Mouse (Mus musculus): Measurements from ENCODE around the gene Caln1.

Caln1 gene

DNA sequence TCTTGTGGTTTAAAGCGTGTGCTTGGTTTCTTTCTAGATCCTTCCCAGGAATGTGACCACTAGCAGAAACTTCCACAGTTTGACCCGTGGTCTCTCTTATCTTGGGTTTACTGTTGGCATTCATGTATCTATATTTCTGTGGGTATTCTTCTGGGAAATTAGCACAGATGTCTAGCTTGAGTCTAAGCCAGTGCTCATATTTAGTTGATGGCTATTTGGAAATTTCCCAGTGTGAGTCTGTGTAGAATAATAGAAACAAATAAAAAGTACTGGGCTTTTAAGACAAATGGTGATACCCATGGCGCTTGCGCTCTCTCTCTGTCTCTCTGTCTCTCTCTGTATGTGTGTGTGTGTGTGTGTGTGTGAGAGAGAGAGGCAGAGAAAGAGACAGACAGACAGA, 330.2 kb downstream of the Caln1 start:
- no peak for DNase-seq (ENCODE audit: low spot score)

DNA sequence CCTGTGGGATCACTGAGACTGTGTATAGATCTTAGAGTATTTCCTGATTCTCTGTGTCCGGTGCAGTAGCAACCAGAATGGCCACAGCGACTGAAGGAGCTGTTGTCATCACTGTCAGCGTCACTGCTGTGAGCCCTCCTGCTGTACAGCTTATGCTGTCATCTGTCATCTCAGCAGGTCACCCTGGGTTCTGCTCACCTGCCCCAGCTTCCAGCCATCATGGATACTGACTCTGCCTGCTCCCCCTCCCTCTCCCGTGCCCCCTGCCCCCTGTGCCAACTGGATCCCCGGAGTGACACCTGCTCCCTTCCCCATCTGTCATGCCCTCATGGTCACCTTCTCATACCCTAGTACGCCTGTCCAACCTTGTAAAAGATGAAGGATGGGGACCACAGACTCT, 332.5 kb downstream of the Caln1 start:
- DNase-seq (ENCODE audit: low spot score) = no peak

DNA sequence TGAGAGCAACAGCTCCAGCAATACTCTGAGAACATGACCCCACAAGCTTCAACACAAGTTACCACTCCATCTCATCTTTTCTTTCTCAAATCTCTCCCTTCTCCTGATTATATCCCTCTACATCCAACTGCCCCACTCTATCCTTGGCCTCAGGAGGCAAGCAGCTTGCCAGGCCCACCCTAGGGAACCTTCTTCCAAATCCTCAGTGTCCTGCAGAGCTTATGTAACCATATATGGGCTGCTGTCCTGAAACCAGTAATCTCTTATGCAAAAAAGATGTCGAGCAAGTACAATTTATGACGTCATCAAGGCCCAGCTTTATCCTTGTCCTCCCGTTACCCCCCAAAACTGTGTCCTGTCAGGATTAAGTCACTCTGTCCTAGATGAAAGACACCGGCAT, 333.1 kb downstream of the Caln1 start:
- DNase-seq (ENCODE audit: low spot score) = no peak

DNA sequence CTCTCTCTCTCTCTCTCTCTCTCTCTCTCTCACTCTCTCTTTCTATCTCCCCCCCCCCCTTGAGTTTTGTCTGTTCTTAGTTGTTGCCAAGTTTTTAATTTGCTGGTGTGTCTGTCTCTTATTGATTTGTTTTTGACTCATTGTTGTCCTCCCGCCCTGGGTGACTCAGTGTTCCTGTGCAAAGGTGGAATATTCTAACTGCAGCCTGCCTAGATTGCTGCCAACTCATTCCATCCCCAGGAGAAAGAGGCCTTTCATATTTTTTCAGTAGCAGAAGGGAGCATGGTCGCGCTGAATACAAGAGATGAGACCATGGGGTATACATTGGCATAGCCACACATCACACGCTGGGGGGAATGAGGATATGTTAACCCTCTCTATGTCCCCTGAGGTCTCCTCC, 335.6 kb downstream of the Caln1 start:
- no peak for DNase-seq (ENCODE audit: low spot score)

DNA sequence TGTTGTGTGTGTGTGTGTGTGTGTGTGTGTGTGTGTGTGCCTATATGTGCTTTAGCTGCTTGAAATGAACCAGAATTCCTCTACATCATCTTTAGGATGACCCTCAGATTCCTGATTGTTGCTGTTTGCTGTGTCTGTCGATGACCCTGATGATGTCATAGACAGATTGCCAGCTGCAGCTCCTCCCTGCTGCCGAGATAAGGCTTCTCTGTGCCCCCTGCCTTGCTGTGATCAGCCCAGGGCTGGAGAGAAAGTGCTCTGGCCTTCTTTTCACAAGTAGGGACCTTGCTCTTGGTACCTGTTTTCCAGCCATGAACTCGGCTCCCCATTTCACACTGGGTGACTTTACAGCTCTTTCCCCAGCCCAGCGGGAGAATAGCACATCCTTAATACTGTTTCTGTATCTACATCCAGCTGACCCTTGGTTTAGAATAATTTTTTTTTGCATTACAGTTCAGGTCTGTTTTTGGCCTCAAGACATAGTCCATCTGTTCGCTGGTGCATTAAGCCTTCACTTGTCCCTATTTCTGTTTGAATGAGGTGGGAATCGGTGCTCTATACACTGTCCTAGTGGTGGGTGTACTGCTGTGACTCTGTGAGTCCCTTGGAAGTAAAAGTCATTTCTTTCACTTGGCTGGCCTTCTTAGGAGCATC, 337.1 kb downstream of the Caln1 start:
- DNase-seq (ENCODE audit: low spot score) = no peak

DNA sequence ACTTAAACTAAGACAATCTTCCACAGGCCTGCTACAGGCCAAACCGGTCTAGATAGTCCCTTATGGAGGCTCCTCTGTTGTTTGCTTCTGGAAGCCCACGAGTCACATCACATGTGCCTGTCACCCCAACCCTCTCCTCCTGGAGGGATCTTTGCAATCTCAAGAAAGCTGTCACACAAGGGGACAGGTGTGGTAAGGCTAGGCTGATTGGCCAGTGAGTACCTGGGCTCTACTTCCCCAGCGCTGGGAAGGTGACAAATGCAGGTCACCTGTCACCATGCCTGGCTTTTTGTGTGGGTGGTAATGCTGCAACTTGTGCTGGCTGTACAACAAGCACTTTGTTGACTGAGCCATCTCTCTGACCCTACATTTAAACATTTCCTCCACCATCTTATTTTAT, 338.5 kb downstream of the Caln1 start:
- DNase-seq (ENCODE audit: low spot score) = no peak

DNA sequence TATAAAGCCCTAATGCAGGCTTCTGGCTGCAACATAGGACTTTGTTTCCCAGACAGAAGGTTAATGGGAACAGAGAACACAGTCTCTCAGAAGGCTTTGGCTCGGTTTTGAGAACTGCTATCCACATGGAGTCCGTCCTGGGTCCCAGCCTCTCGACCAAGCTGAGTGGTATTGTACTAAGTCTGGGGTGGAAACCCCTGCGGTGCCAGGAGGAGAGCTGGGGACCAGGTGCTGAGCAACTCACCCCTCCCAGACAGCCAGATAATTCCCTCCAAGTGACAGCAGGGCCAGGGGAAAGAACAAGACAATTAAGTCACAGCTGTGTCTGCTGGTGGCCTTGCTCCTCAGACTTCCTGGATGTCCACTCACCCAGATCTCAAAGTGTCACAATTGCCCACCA, 339.4 kb downstream of the Caln1 start:
- DNase-seq (ENCODE audit: low spot score) = no peak

DNA sequence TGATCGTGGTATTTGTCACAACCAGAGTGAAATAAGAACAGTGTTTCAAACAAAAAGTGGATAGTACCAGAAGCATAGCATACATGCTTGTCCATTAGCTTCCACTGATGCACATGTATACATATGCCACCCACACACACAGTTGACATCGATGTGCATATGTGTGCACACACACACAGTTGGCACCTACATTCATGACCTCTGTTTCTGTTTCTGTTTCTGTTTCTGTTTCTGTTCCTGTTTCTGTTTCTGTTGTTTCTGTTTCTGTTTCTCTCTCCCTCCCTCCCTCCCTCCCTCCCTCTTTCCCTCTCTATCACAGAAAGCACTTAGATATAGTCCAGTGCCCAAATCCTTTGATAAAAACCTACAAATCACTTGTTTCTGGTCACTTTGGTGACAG, 342.4 kb downstream of the Caln1 start:
- no peak for DNase-seq (ENCODE audit: low spot score)

DNA sequence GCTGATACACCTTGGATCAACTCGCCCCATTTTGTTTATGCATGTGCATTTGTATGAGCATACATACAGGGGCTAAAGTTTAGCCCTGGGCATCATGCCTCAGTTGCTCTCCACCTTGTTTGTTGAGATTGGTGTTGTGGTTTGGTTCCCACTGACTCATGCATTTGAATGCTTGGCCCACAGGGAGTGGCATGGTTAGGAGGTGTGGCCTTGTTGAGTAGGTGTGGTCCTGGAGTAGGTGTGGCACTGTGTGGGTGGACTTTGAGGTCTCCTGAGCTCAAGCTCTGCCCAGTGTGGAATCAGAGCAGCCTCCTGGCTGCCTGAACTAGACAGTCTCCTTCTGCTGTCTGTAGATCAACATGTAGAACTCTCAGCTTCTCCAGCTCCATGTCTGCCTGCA, 343.0 kb downstream of the Caln1 start:
- DNase-seq (ENCODE audit: low spot score) = no peak

DNA sequence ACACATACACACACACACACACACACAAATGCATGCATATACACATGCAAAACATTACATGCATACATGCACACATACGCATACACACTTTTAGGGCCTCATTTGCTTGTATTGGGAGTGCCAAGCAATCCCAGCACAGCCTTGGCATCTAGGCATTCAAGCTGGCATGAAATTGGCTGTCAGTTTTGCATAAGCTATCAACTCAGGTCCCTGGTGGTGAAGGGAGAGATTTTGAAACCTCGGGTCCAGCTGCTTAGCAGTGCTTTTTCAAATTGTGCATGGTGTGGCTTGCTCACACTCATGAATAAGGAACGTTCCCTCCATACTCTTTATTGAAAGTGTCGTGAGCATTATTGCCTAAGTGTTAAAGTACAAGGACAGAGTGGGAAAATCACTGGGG, 345.9 kb downstream of the Caln1 start:
- no peak for DNase-seq (ENCODE audit: low spot score)

DNA sequence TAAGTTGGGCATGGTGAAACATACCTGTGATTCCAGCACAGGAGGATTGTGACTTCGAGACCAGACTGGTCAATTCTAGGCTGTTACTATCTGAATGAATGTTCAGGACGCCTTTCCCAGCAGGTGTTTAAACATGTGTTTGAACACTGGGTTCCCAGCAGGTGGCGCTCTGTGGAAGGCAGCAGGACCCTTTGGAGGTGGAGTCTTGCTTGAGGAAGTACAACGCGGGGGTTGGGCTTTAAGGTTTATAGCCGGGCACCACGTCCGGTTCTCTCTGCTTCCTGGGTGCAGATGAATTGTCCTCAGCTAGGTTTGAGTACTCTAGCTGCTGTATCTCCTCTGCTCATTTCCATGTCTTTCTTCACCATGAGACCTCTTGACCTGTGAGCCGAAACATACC, 349.1 kb downstream of the Caln1 start:
- peak; percentile 11 for DNase-seq (ENCODE audit: low spot score)

DNA sequence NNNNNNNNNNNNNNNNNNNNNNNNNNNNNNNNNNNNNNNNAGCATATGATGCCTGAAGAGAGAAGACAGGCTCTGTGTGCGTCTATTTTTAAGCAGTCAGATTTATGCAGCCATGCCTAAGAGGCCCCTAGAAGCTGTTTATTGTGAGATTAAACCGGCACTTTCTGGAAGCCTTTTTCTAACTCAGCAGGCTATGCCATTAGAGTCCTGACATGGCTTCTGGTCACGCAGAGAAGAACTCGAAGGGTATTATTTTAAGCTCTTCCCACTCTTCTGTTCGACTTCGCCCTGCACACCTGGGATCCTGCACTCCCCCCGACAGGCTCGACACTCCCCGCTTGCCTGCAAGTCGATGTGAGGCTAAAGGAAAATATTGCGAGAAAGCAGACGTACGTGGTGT, 372.9 kb downstream of the Caln1 start:
- DNase-seq (ENCODE audit: low spot score) = no peak

DNA sequence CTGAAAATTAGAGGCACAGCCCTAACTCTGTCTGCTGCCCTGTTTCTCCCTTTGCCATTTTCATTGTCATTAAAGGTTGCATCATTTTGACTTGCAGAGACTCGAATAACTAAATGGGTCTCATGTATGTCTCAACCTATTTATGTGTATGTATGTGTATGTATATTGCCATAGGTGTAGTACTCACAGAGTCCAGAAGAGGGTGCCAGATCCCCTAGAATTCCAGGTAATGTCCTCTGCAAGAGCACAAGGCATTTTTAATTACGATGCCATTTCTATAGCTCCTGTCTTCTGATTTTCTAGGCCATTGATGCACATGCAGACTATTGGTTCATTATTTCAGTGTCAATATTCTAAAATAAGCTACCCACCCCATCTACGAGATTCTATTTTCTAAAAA, 388.3 kb downstream of the Caln1 start:
- DNase-seq (ENCODE audit: low spot score) = no peak

DNA sequence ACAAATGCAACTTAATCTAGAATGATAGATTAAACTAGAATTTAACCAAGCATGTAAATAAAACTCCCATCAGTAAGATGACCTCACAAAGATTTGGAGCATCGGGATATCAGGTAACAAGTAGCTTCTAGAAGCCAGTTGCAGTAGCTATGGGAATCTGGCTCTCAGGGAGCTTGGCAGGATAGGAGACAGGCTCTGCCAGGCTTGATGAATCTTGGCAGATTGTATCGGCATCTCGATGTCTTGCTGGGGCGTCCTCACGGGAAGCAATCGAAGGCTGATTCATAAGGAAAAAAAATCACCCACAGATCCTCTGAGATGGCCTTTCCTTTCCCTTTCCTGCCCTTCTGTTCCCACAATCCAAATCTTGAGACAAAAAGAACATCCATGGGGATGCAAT, 396.5 kb downstream of the Caln1 start:
- DNase-seq (ENCODE audit: low spot score) = no peak

DNA sequence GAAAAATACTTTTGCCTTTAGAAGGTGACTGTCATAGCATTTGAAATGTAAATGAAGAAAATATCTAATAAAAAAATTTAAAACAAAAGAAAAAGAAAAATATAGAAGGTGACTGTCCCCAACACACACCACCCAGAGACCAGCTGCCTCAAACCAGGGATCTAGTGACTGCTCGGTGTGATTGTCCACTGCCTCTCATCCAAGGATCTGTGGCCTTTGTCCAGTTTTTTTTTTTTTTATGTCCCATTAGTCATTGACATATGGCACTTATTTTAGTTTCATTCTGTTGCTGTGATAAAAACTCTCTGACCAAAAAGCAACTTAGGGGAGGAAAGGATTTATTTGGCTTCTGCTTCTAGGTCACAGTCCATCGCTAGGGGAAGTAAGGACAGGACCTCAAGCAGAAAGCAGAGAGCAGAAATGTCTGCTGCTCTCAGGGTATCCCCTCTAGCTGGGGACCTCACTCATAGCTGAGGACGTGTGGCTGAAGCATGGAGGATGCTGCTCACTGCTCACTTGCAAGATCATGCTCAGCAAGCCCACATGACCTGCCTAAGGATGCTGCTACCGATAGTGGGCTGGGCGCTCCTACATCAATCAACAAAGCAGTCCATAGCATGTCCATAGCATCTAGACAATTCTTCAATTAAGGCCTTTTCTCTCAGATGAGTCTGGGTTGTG, 401.9 kb downstream of the Caln1 start:
- DNase-seq (ENCODE audit: low spot score) = no peak

DNA sequence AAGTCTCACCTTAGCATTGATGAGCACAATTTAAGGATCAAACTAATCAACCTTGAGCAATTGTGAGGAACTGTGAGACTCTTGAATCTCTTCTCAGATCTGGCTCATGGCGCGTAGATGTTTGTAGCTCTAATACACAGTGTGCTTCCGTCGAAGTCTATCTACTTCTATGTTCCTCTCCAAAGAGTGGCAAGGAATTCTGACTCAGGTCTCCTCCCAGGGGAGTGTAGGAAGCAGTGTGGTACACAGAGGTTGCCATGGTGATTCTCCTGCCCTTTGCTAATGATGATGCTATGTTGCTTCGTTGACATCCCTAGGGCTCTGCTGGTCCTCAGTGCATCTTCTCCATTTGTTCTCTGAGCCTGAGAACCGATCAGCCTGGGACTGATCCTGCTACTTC, 403.2 kb downstream of the Caln1 start:
- no peak for DNase-seq (ENCODE audit: low spot score)

DNA sequence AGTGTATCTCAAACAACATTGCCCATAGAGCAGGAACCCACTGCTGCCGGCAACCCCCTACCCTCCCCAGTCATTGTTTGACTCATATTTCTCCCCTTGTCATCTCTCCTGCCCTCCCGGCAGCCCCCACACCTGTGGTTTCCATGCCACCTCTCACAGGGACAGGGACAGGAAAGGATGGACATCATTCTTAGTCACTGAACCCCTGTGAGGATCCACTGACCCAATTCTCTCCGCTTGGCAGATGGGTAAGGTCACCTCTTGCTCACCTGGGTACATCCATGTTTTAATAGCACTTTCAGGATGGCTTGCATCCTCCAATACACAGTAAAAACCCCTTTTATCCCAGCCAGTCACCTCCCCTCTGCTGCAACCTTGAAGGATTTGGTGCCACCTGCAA, 405.7 kb downstream of the Caln1 start:
- no peak for DNase-seq (ENCODE audit: low spot score)

DNA sequence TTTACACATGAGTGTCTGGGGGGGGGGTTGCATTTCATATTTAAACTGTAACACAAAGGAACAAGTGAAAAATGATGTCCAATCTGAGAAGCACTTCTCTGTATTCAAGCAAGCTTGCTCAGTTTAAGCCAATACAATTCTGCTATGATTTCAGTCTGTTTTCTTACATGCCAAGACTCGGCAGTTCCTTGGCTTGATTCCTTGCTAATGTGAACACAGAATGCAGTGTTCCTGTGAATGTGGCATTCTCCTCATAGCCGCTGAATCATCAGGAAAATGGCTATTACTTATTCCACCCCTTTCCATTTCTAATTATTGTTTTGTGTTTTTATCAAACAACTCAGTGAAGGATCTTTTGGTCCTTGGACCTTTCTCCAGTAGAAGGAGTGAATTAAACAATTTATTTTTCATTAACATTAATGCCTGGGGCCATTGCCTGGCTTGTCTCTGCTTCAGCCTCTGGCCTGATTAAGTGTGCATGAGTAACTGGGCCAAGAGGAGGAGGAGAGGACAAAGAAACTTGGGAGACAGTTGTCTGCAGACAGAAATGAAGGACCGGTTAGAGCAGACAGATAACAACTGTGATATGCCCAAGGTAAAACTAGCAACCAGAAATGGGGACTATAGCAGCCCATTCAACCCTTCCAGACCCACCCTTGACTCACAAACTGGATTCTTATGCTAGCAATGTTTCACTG, 423.6 kb downstream of the Caln1 start:
- DNase-seq (ENCODE audit: low spot score) = no peak

DNA sequence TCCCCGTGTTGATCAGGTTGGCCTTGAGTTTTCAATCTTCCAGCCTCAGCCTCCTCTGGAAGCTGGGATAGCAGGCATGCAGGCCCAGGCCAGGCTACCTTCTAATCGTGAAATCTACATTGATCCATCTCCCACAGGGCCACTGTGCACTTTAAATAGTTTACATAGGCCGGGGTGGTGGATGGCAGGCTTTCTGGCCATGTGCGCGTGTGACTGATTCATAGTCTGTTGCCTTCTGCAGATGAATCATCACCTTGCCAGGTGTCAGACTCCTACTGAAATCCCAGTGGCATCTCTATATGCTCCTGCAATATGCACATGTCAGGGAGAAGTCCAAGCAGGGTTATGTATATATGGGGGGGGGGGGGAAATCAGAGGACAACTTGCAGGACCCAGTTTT, 428.5 kb downstream of the Caln1 start:
- no peak for DNase-seq (ENCODE audit: low spot score)

DNA sequence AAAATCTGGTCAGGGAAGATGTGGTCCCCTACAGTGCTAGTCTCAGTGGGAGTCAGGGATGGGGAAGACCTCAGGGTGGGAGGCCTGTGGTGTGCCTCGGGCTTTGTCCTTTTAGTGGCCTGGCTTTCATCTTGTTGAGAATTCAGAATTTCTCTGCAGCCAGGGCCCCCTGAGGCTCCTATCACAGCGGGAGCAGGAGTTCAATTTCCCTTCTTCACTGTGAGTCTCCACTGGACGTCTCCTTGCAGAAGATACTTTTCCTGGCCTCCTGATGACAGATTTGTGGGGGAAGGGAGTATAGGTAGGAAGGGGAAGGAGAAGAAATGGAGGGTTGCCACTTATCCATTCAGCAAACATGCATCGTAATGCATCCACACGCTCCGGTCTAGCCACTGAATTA, 441.1 kb downstream of the Caln1 start:
- no peak for DNase-seq (ENCODE audit: low spot score)

DNA sequence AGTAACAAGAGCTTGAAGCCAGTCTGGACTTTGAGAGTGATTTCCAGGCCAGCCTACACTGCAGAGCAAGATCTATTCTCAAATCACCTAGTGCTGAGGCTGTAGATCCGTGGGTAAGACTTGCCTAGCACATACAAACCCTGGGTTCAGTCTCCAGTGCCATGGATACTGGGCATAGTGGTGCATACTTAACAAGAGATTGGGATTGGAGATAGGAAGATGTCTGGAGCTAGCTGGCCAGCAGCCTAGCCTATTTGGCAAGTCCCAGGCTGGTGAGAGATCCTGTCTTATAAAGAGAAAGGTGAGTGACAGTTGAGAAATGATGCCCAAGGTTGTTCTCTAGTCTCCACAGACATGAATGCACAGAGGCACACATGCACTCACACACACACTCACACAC, 441.6 kb downstream of the Caln1 start:
- DNase-seq (ENCODE audit: low spot score) = no peak

DNA sequence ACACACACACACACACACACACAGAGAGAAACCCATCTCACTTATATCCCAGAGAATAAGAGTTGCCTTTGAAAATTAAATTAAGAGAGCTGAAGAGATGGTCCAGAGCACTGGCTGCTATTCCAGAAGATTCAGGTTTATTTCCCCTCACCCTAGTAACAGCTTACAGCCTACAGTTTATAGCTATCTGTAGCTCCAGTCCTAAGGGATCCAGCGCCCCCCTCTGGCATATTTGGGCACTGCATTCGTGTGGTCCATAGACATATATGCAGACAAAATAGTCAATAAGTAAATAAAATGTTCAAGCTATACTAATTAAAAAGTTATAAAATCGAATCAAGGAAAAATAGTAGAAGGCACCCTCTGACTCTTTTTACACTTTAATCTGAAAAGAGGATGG, 442.0 kb downstream of the Caln1 start:
- DNase-seq (ENCODE audit: low spot score) = peak; percentile 17

DNA sequence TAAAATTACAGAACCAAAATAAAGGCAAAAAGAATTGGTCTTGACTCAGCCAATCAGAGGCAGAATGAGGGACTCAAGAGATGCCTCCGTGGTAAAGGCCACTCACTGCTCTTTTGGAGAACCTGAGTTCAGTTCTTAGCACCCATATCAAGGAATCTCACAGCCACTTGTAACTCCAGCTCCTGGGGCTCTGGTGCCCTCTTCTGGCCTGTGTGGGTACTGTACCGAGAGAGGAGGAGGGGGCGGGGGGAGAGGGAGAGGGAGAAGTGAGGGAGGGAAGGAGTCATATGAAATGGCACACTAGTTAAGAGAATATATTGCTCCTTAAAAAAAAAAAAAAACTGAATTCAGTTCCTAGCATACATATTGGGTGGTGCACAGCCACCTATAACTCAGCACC, 442.7 kb downstream of the Caln1 start:
- DNase-seq (ENCODE audit: low spot score) = no peak

DNA sequence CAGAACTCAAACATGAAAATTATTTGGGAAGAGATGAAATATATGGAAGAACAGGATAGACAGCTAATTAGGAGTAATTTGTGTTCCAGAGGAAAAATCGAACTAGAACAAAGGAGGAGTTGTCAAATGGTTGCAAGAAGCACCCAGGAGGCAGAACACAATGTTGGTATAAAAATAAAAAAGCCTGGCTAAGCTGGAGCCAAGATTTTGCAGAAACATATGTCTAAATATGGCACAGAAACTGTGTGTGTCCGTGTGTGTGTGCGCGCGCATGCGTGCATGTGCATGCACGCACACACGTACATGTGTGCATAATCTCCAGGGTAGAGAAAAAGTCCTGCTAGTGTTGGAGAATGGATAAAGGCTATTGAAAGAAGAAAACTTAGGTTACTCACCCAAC, 443.3 kb downstream of the Caln1 start:
- no peak for DNase-seq (ENCODE audit: low spot score)
